Mouse (Mus musculus): ENCODE results near the gene Vmn1r35.
"Not testable (repeated sequence)": the region's sequence is repeated elsewhere in the genome, so short reads cannot be mapped to it uniquely, and the experiment has no call there.

The Vmn1r35 gene

GRCm38 (mm10) chr6:66685806-66686205, at the start of gene Vmn1r35:
Vmn1r35 (minus strand) TSS chr6:66685906.
- DNase-seq (ENCODE audit: low read depth) = no peak

- DNase-seq (ENCODE audit: low read depth) = not testable (repeated sequence)
Measured at GRCm38 (mm10) chr6:66729082-66729481, 43.4 kb upstream of the Vmn1r35 start, which contains the start of gene Vmn1r37. Vmn1r37 (plus strand) TSS chr6:66729382.

- DNase-seq (ENCODE audit: low read depth) = not testable (repeated sequence)
Measured at GRCm38 (mm10) chr6:66719068-66719467, 33.4 kb upstream of the Vmn1r35 start, which contains the start of gene Vmn1r36. Vmn1r36 (minus strand) TSS chr6:66719168.

GRCm38 (mm10) chr6:66713854-66714253, 28.1 kb upstream of the Vmn1r35 start:
- DNase-seq (ENCODE audit: low read depth) = no peak

GRCm38 (mm10) chr6:66708901-66709300, 23.2 kb upstream of the Vmn1r35 start:
- no peak for DNase-seq (ENCODE audit: low read depth)

- DNase-seq (ENCODE audit: low read depth) = no peak
Measured at GRCm38 (mm10) chr6:66643779-66644178, 41.9 kb downstream of the Vmn1r35 start, which contains the start of gene Vmn1r34. Vmn1r34 (minus strand) TSS chr6:66643879.

Data from fibroblast of lung, adult 2 months (primary cell).